Mouse (Mus musculus) hindbrain, postnatal 0 days (tissue): ENCODE measurements around the gene Mdn1. TPM values are rescaled to one million over a fixed set of nuclear protein-coding genes. Genes with fewer than 3 reads are reported as not detected.

Experiments used
- ATAC-seq: fragments of 200-750 bp; cut with Nextera tagmentation; 2 replicates; pipeline ENCODE4 v1.8.0; 2017; ENCODE audit warnings: mild to moderate bottlenecking, moderate TSS enrichment, moderate library complexity
- DNase-seq: peaks from one replicate; pipeline ENCODE4 v3.0.0-alpha.2; 2015; ENCODE audit warnings: low spot score
- H3K27ac ChIP-seq: fragments of 300-500 bp; sonication (generic); 2 replicates; pipeline ENCODE4 v1.5.1; 2014; ENCODE audit warnings: mild to moderate bottlenecking
- H3K27me3 ChIP-seq: fragments of 300-500 bp; sonication (generic); 2 replicates; pipeline ENCODE4 v1.6.1; 2014; ENCODE audit warnings: low read length, mixed read lengths; ENCODE audit not compliant: insufficient read depth
- H3K36me3 ChIP-seq: fragments of 300-500 bp; sonication (generic); 2 replicates; pipeline ENCODE4 v1.6.1; 2014; ENCODE audit warnings: low read length, mixed read lengths; ENCODE audit not compliant: insufficient read depth
- H3K4me1 ChIP-seq: fragments of 300-500 bp; sonication (generic); 2 replicates; pipeline ENCODE4 v1.6.1; 2014; ENCODE audit warnings: antibody characterized with exemption, low read length, mixed read lengths; ENCODE audit not compliant: insufficient read depth
- H3K4me2 ChIP-seq: fragments of 300-500 bp; sonication (generic); 2 replicates; pipeline ENCODE4 v1.6.1; 2014; ENCODE audit warnings: low read depth, mild to moderate bottlenecking, low read length, moderate library complexity, mixed read lengths
- H3K4me3 ChIP-seq: fragments of 300-500 bp; sonication (generic); 2 replicates; pipeline ENCODE4 v1.5.1; 2014; ENCODE audit warnings: low read length
- H3K9ac ChIP-seq: fragments of 300-500 bp; sonication (generic); replicated peaks from 2 replicates; pipeline ENCODE4 v1.6.1; 2014; ENCODE audit warnings: mild to moderate bottlenecking, low read length, moderate library complexity, mixed read lengths
- H3K9me3 ChIP-seq: fragments of 300-500 bp; sonication (generic); 2 replicates; pipeline ENCODE4 v1.6.1; 2016; ENCODE audit warnings: low read length, mixed read lengths
- CTCF ChIP-seq: IDR thresholded peaks from 2 replicates; pipeline ENCODE4 v1.5.1; 2016; ENCODE audit warnings: antibody characterized with exemption, control low read depth, low read depth
- WGBS: fragments of 180-500 bp; shearing (Covaris S2); extraction: QIAGEN DNeasy Blood & Tissue Kit; methylation state at CpG from one replicate; pipeline ENCODE4 v1.1.7; 2014; 5-methylcytosine and 5-hydroxymethylcytosine counted together
- polyA plus RNA-seq: library from polyadenylated mRNA; unstranded; fragments of >200 nt; fragmentation: Nextera tagmentation; extraction: Ambion mirVana; gene quantifications from 2 replicates; pipeline ENCODE4 v1.2.1, GENCODE M21; 2015
- total RNA-seq: library from RNA; depleted of rRNA; stranded (reverse); fragments of >200 nt; gene quantifications from 2 replicates; pipeline ENCODE4 v1.2.3, GENCODE M21; 2014

Mdn1 gene
- total and polyA plus RNA-seq, 2 experiments from 2014 or later = 8.7 to 35.7 TPM

- peak; percentile 62 for TF ChIP-seq CTCF
- no peak overlapping the region for H3K27ac ChIP-seq
- H3K9ac ChIP-seq = no peak overlapping the region
- ATAC-seq = no peak
- no peak for DNase-seq
- WGBS = 98% methylated on average over 7 of the region's 7 CpGs
- no peak overlapping the region for H3K4me2 ChIP-seq
- H3K9me3 ChIP-seq = no peaks in the 10 kb centered on the region
- peaks cover 45% of the 10 kb centered on the region for H3K36me3 ChIP-seq
- no peak overlapping the region for H3K4me3 ChIP-seq
- H3K4me1 ChIP-seq = no peaks in the 10 kb centered on the region
- no peaks in the 10 kb centered on the region for H3K27me3 ChIP-seq
Observed at GRCm38 (mm10) chr4:32770284-32770810, 113.4 kb downstream of the Mdn1 start.

DNA sequence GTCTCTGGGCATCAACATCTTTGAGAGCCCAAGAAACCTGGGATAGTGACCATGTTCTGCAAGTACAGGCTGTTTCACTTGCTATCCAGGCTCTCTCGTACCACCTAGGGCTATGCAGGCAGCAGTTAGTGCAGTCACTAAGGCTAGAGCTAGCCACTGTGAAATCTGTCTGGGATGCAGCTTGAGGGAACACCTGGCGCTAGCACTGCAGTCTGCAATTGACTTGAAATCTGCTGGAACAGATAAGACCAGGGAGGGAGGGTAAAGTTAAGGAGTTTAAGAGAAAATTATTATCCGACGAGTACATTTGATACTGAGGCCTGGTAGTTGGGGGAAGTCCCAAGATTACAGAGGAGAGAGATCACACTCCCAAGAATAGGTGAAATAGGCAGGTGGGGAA, 123.1 kb downstream of the Mdn1 start:
- H3K4me1 ChIP-seq = no peaks in the 10 kb centered on the region
- no peaks in the 10 kb centered on the region for H3K9me3 ChIP-seq
- H3K9ac ChIP-seq = no peak overlapping the region
- H3K4me3 ChIP-seq = no peak overlapping the region
- ATAC-seq (no peak), DNase-seq (no peak)
- no peaks in the 10 kb centered on the region for H3K27me3 ChIP-seq
- peaks cover 13% of the 10 kb centered on the region for H3K36me3 ChIP-seq
- H3K4me2 ChIP-seq = no peak overlapping the region
- 96% methylated on average over 4 of the region's 4 CpGs for WGBS
- TF ChIP-seq CTCF = no peak
- no peak overlapping the region for H3K27ac ChIP-seq

GRCm38 (mm10) chr4:32787110-32787509, 130.2 kb downstream of the Mdn1 start:
- ATAC-seq = no peak
- WGBS = 100% methylated on average over 1 of the region's 1 CpGs
- no peak overlapping the region for H3K27ac ChIP-seq
- H3K9me3 ChIP-seq = no peaks in the 10 kb centered on the region
- no peaks in the 10 kb centered on the region for H3K4me1 ChIP-seq
- H3K4me3 ChIP-seq = no peak overlapping the region
- DNase-seq = no peak
- no peak for TF ChIP-seq CTCF
- H3K4me2 ChIP-seq = no peak overlapping the region
- no peaks in the 10 kb centered on the region for H3K27me3 ChIP-seq
- no peak overlapping the region for H3K9ac ChIP-seq
- H3K36me3 ChIP-seq = no peaks in the 10 kb centered on the region

DNA sequence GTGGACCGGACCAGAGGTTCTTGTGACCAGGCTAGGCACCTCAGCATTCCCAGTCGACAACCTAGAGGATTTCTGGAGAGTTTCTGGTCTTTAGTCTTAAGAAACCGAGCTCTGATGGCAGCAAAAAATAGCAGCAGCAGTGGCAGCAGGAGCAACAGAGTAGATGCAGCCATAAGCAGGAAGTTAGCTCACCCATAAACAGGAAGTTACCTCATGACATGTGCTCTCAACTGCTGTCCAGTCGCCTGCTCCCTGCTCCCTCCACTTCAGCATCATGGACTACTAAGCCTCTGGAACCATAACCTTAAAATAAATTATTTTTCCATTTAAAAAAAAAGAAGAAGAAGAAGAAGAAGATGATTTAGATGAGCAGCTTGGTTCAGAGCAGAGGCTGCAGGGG, 132.1 kb downstream of the Mdn1 start:
- Histone ChIP-seq H3K27ac (no peak overlapping the region), H3K4me3 (no peak overlapping the region), H3K4me2 (no peak overlapping the region), H3K36me3 (no peaks in the 10 kb centered on the region), H3K27me3 (no peaks in the 10 kb centered on the region), H3K4me1 (no peaks in the 10 kb centered on the region), H3K9ac (no peak overlapping the region), H3K9me3 (no peaks in the 10 kb centered on the region)
- DNase-seq = no peak
- TF ChIP-seq CTCF = no peak
- 87% methylated on average over 4 of the region's 4 CpGs for WGBS
- ATAC-seq = no peak

GRCm38 (mm10) chr4:32798976-32799375, 142.1 kb downstream of the Mdn1 start:
- 96% methylated on average over 4 of the region's 4 CpGs for WGBS
- ATAC-seq (no peak), DNase-seq (no peak)
- Histone ChIP-seq H3K4me3 (no peak overlapping the region), H3K9ac (no peak overlapping the region), H3K4me2 (no peak overlapping the region), H3K27me3 (no peaks in the 10 kb centered on the region), H3K36me3 (no peaks in the 10 kb centered on the region), H3K27ac (no peak overlapping the region), H3K9me3 (no peaks in the 10 kb centered on the region), H3K4me1 (peaks cover 7% of the 10 kb centered on the region; the same call in 1 of the 2 replicates)
- TF ChIP-seq CTCF = no peak

DNA sequence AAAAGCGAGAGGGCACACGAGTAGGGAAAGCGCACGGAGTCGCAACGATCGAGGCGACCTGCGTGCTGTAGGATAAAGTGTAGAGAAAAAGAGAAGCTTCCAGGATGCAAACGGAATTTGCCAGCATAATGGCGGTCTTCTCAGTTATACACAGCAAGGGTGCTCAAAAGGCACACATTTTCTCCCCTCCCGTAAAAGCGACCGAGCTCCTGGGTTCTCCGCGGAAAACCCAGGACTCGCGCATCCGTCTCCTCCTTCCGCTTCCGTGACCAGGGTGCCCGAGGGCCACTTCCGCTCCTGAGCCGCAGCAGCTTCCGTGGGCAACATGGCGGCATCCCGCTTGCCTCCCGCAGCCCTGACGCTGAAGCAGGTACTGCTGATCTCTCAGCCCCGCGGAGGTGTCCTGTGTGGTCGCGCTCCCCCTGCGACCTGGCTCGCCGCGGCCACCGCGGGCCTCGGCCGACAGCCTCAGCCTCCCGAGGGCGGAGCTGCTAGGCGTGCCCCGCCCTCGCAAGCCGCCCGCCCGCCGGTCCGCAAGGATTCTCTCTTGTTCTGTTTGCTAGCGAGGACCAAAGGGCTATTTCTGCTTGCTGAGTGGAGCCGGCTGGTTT, 143.2 kb downstream of the Mdn1 start, which contains the start of gene Lyrm2:
TSS of gene Lyrm2 (plus strand) at position 288 of the 611 bp plus-strand sequence.
- 2% methylated on average over 53 of the region's 53 CpGs for WGBS
- ATAC-seq = peak; percentile 95

DNA sequence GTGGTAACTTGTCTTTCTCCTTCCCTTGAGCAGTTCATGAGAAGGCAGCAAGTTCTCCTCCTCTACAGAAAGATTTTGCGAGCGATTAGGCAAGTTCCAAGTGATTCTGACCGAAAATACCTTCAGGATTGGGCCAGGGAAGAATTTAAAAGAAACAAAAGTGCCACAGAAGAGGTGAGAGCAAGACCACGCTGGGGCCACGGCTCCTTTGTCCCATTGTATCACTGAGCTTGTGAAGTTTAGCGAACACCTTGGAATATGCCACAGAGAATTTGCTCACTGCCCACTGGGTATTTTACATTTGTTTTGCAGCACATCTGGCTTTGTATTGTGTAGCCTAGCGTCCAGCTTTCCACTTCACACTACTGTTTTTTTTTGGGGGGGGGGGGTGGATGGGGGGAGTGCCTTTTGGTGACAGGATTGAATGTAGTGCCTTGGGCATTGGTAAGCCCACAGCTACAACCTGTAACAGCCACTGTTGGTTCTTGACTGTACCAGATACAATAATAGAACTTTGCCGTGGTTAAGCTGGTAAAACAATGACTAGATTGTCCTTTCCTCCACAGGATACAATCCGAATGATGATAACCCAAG, 143.8 kb downstream of the Mdn1 start:
- H3K4me2 ChIP-seq = peak overlapping the region; percentile 75
- H3K9me3 ChIP-seq = no peaks in the 10 kb centered on the region
- peak overlapping the region; percentile 88 for H3K9ac ChIP-seq
- no peaks in the 10 kb centered on the region for H3K27me3 ChIP-seq
- H3K4me1 ChIP-seq = peaks cover 7% of the 10 kb centered on the region; the same call in 1 of the 2 replicates
- no peaks in the 10 kb centered on the region for H3K36me3 ChIP-seq
- no peak for DNase-seq
- WGBS = 6% methylated on average over 9 of the region's 9 CpGs
- H3K4me3 ChIP-seq = peak overlapping the region; percentile 82
- peak overlapping the region; percentile 98 for H3K27ac ChIP-seq
- ATAC-seq = peak; percentile 41
- TF ChIP-seq CTCF = no peak

More for the DNA sequence above, 143.2 kb downstream of the Mdn1 start, which contains the start of gene Lyrm2:
- Histone ChIP-seq H3K9ac (peak within 1 kb of the TSS; percentile 88), H3K9me3 (no peaks in the 10 kb centered on the region), H3K36me3 (no peaks in the 10 kb centered on the region), H3K4me2 (peak within 1 kb of the TSS; percentile 75), H3K4me1 (peaks cover 7% of the 10 kb centered on the region; the same call in 1 of the 2 replicates), H3K27me3 (no peaks in the 10 kb centered on the region), H3K4me3 (peak within 1 kb of the TSS; percentile 82), H3K27ac (peak within 1 kb of the TSS; percentile 98)
- peak; percentile 89 for DNase-seq
- no peak for TF ChIP-seq CTCF
